Mouse (Mus musculus): ENCODE data around the gene Myrip. TPM values are rescaled to one million over a fixed set of nuclear protein-coding genes. Genes with fewer than 3 reads are reported as not detected.
A peak's percentile ranks its signal among the peaks of the same experiment; 100 is the strongest.
"Not testable (repeated sequence)": the region's sequence is repeated elsewhere in the genome, so short reads cannot be mapped to it uniquely, and the experiment has no call there.

Gene Myrip
- total RNA-seq, 2 experiments from 2014 or later: 79.9 to 84.9 TPM

- peak; percentile 49 to 68 for DNase-seq (ENCODE audit: low spot score in 2 of 2)
Observed at GRCm38 (mm10) chr9:120377726-120378125, 76.4 kb downstream of the Myrip start.

- no peak for DNase-seq (ENCODE audit: low spot score in 2 of 2)
Observed at GRCm38 (mm10) chr9:120395188-120395587, 93.9 kb downstream of the Myrip start.

- peak in 1 of 2 experiments; percentile 64 for DNase-seq (ENCODE audit: low spot score in 2 of 2)
Observed at GRCm38 (mm10) chr9:120396579-120397185, 95.4 kb downstream of the Myrip start.

- no peak for DNase-seq (ENCODE audit: low spot score in 2 of 2)
Observed at GRCm38 (mm10) chr9:120398289-120398688, 97.0 kb downstream of the Myrip start.

GRCm38 (mm10) chr9:120399537-120399936 is 98.2 kb downstream of the Myrip start:
- DNase-seq (ENCODE audit: low spot score in 2 of 2): not testable (repeated sequence)

GRCm38 (mm10) chr9:120402368-120402767 is 101.1 kb downstream of the Myrip start:
- no peak for DNase-seq (ENCODE audit: low spot score in 2 of 2)

- DNase-seq (ENCODE audit: low spot score in 2 of 2): peak; percentile 73 to 85
Observed at GRCm38 (mm10) chr9:120403661-120404060, 102.3 kb downstream of the Myrip start.

- DNase-seq (ENCODE audit: low spot score in 2 of 2): peak; percentile 47 to 62
Observed at GRCm38 (mm10) chr9:120409663-120410181, 108.4 kb downstream of the Myrip start.

- DNase-seq (ENCODE audit: low spot score in 2 of 2): peak; percentile 67 to 73
Observed at GRCm38 (mm10) chr9:120410421-120410820, 109.1 kb downstream of the Myrip start.

GRCm38 (mm10) chr9:120415504-120415903 is 114.2 kb downstream of the Myrip start:
- peak; percentile 77 to 79 for DNase-seq (ENCODE audit: low spot score in 2 of 2)

- DNase-seq (ENCODE audit: low spot score in 2 of 2): no peak
Observed at GRCm38 (mm10) chr9:120416151-120416550, 114.8 kb downstream of the Myrip start.

- DNase-seq (ENCODE audit: low spot score in 2 of 2): no peak
Observed at GRCm38 (mm10) chr9:120416729-120417128, 115.4 kb downstream of the Myrip start.

- peak in 1 of 2 experiments; percentile 43 for DNase-seq (ENCODE audit: low spot score in 2 of 2)
Observed at GRCm38 (mm10) chr9:120418582-120418981, 117.3 kb downstream of the Myrip start.

GRCm38 (mm10) chr9:120424567-120424966 is 123.3 kb downstream of the Myrip start:
- DNase-seq (ENCODE audit: low spot score in 2 of 2): no peak

GRCm38 (mm10) chr9:120425768-120426167 is 124.5 kb downstream of the Myrip start:
- DNase-seq (ENCODE audit: low spot score in 2 of 2): peak; percentile 68 to 78

GRCm38 (mm10) chr9:120428181-120428580 is 126.9 kb downstream of the Myrip start:
- DNase-seq (ENCODE audit: low spot score in 2 of 2): no peak

GRCm38 (mm10) chr9:120433747-120434146 is 132.4 kb downstream of the Myrip start:
- DNase-seq (ENCODE audit: low spot score in 2 of 2): peak; percentile 63 to 67

GRCm38 (mm10) chr9:120435841-120436240 is 134.5 kb downstream of the Myrip start:
- no peak for DNase-seq (ENCODE audit: low spot score in 2 of 2)

- no peak for DNase-seq (ENCODE audit: low spot score in 2 of 2)
Observed at GRCm38 (mm10) chr9:120436854-120437253, 135.5 kb downstream of the Myrip start.

- no peak for DNase-seq (ENCODE audit: low spot score in 2 of 2)
Observed at GRCm38 (mm10) chr9:120437266-120437876, 136.1 kb downstream of the Myrip start.

GRCm38 (mm10) chr9:120438350-120438749 is 137.0 kb downstream of the Myrip start:
- no peak for DNase-seq (ENCODE audit: low spot score in 2 of 2)

GRCm38 (mm10) chr9:120438781-120439180 is 137.5 kb downstream of the Myrip start:
- DNase-seq (ENCODE audit: low spot score in 2 of 2): no peak

GRCm38 (mm10) chr9:120444642-120445041 is 143.3 kb downstream of the Myrip start:
- no peak for DNase-seq (ENCODE audit: low spot score in 2 of 2)
